Mouse (Mus musculus) limb, embryonic 12.5 days (tissue): ENCODE measurements around the gene Gm20388. TPM values are rescaled to one million over a fixed set of nuclear protein-coding genes. Genes with fewer than 3 reads are reported as not detected.

Source experiments
- ATAC-seq: fragments of 200-750 bp; cut with Nextera tagmentation; 2 replicates; pipeline ENCODE4 v1.8.0; 2017; ENCODE audit warnings: low read depth, moderate TSS enrichment; ENCODE audit not compliant: insufficient number of reproducible peaks, insufficient read depth, low FRiP score, low TSS enrichment
- H3K27ac ChIP-seq: fragments of 300-500 bp; sonication (generic); 2 replicates; pipeline ENCODE4 v1.5.1; 2016; ENCODE audit warnings: mild to moderate bottlenecking, moderate library complexity
- H3K27me3 ChIP-seq: fragments of 300-500 bp; sonication (generic); 2 replicates; pipeline ENCODE4 v1.6.1; 2016; ENCODE audit warnings: mild to moderate bottlenecking, moderate library complexity
- H3K36me3 ChIP-seq: fragments of 300-500 bp; sonication (generic); 2 replicates; pipeline ENCODE4 v1.6.1; 2016; ENCODE audit warnings: mild to moderate bottlenecking, moderate library complexity
- H3K4me1 ChIP-seq: fragments of 300-500 bp; sonication (generic); replicated peaks from 2 replicates; pipeline ENCODE4 v1.6.1; 2016
- H3K4me2 ChIP-seq: fragments of 300-500 bp; sonication (generic); 2 replicates; pipeline ENCODE4 v1.6.1; 2016; ENCODE audit warnings: mild to moderate bottlenecking, moderate library complexity
- H3K4me3 ChIP-seq: fragments of 300-500 bp; sonication (generic); replicated peaks from 2 replicates; pipeline ENCODE4 v1.5.1; 2016; ENCODE audit warnings: mild to moderate bottlenecking
- H3K9ac ChIP-seq: fragments of 300-500 bp; sonication (generic); replicated peaks from 2 replicates; pipeline ENCODE4 v1.6.1; 2016; ENCODE audit warnings: mild to moderate bottlenecking, moderate library complexity
- H3K9me3 ChIP-seq: fragments of 300-500 bp; sonication (generic); 2 replicates; pipeline ENCODE4 v1.6.1; 2016; ENCODE audit warnings: mild to moderate bottlenecking, moderate library complexity
- WGBS: fragments of 180-500 bp; shearing (Covaris S2); methylation state at CpG from one replicate; pipeline ENCODE4 v1.1.7; 2016; 5-methylcytosine and 5-hydroxymethylcytosine counted together
- polyA plus RNA-seq: library from polyadenylated mRNA; unstranded; fragments of >200 nt; fragmentation: Nextera tagmentation; extraction: Ambion mirVana; gene quantifications from 2 replicates; pipeline ENCODE4 v1.2.1, GENCODE M21; 2016

The Gm20388 gene
- polyA plus RNA-seq, 1 experiment from 2014 or later = not detected

GRCm38 (mm10) chr8:120391856-120392255 is 481.2 kb downstream of the Gm20388 start:
- peaks cover 42% of the 10 kb centered on the region for H3K4me1 ChIP-seq
- H3K4me2 ChIP-seq = peak overlapping the region; percentile 39
- ATAC-seq = no peak
- peaks cover 7% of the 10 kb centered on the region; the same call in 1 of the 2 replicates for H3K9me3 ChIP-seq
- WGBS = 7% methylated on average over 21 of the region's 21 CpGs
- H3K9ac ChIP-seq = 0 out of 2 replicates have a peak overlapping the region, but pooled peaks have one; percentile 37
- H3K36me3 ChIP-seq = no peaks in the 10 kb centered on the region
- no peak overlapping the region for H3K4me3 ChIP-seq
- H3K27me3 ChIP-seq = peaks cover 30% of the 10 kb centered on the region
- no peak overlapping the region for H3K27ac ChIP-seq

- 84% methylated on average over 11 of the region's 11 CpGs for WGBS
Observed at GRCm38 (mm10) chr8:120393085-120393484, 482.4 kb downstream of the Gm20388 start.

GRCm38 (mm10) chr8:120393871-120394275 is 483.2 kb downstream of the Gm20388 start:
- H3K9me3 ChIP-seq = peaks cover 7% of the 10 kb centered on the region; the same call in 1 of the 2 replicates
- peaks cover 60% of the 10 kb centered on the region for H3K4me1 ChIP-seq
- 83% methylated on average over 9 of the region's 9 CpGs for WGBS
- ATAC-seq = no peak
- no peaks in the 10 kb centered on the region for H3K36me3 ChIP-seq
- no peak overlapping the region for H3K27ac ChIP-seq
- H3K27me3 ChIP-seq = peaks cover 31% of the 10 kb centered on the region
- no peak overlapping the region for H3K4me2 ChIP-seq
- H3K4me3 ChIP-seq = no peak overlapping the region
- H3K9ac ChIP-seq = no peak overlapping the region

More at GRCm38 (mm10) chr8:120393085-120393484, 482.4 kb downstream of the Gm20388 start:
- H3K9ac ChIP-seq = no peak overlapping the region
- peaks cover 7% of the 10 kb centered on the region; the same call in 1 of the 2 replicates for H3K9me3 ChIP-seq
- H3K4me1 ChIP-seq = peaks cover 52% of the 10 kb centered on the region
- H3K27me3 ChIP-seq = peaks cover 31% of the 10 kb centered on the region
- no peak overlapping the region for H3K4me2 ChIP-seq
- no peaks in the 10 kb centered on the region for H3K36me3 ChIP-seq
- no peak for ATAC-seq
- H3K27ac ChIP-seq = no peak overlapping the region
- no peak overlapping the region for H3K4me3 ChIP-seq

GRCm38 (mm10) chr8:120395892-120396291 is 485.3 kb downstream of the Gm20388 start:
- no peaks in the 10 kb centered on the region for H3K36me3 ChIP-seq
- peaks cover 67% of the 10 kb centered on the region for H3K4me1 ChIP-seq
- peaks cover 7% of the 10 kb centered on the region; the same call in 1 of the 2 replicates for H3K9me3 ChIP-seq
- no peak overlapping the region for H3K4me2 ChIP-seq
- WGBS = 91% methylated on average over 3 of the region's 3 CpGs
- H3K9ac ChIP-seq = no peak overlapping the region
- peaks cover 39% of the 10 kb centered on the region for H3K27me3 ChIP-seq
- H3K27ac ChIP-seq = no peak overlapping the region
- no peak overlapping the region for H3K4me3 ChIP-seq
- no peak for ATAC-seq

GRCm38 (mm10) chr8:120396756-120397155 is 486.1 kb downstream of the Gm20388 start:
- no peak overlapping the region for H3K4me3 ChIP-seq
- peaks cover 7% of the 10 kb centered on the region; the same call in 1 of the 2 replicates for H3K9me3 ChIP-seq
- no peak for ATAC-seq
- H3K4me2 ChIP-seq = no peak overlapping the region
- peaks cover 36% of the 10 kb centered on the region for H3K27me3 ChIP-seq
- H3K27ac ChIP-seq = no peak overlapping the region
- no peak overlapping the region for H3K9ac ChIP-seq
- H3K36me3 ChIP-seq = no peaks in the 10 kb centered on the region
- whole genome bisulfite sequencing = 60% methylated on average over 3 of the region's 3 CpGs
- H3K4me1 ChIP-seq = peaks cover 59% of the 10 kb centered on the region

- H3K4me2 ChIP-seq = no peak overlapping the region
- WGBS = 39% methylated on average over 15 of the region's 15 CpGs
- no peak for ATAC-seq
Observed at GRCm38 (mm10) chr8:120397444-120398411, 487.1 kb downstream of the Gm20388 start.

GRCm38 (mm10) chr8:120399212-120399934 is 488.7 kb downstream of the Gm20388 start:
- Histone ChIP-seq H3K4me1 (peaks cover 43% of the 10 kb centered on the region), H3K4me3 (no peak overlapping the region), H3K27me3 (peaks cover 23% of the 10 kb centered on the region), H3K9ac (0 out of 2 replicates have a peak overlapping the region, but pooled peaks have one; percentile 4), H3K9me3 (peaks cover 7% of the 10 kb centered on the region; the same call in 1 of the 2 replicates), H3K36me3 (no peaks in the 10 kb centered on the region), H3K27ac (no peak overlapping the region), H3K4me2 (peak overlapping the region; percentile 36)
- WGBS = 51% methylated on average over 33 of the region's 33 CpGs
- ATAC-seq = no peak

More at GRCm38 (mm10) chr8:120397444-120398411, 487.1 kb downstream of the Gm20388 start:
- Histone ChIP-seq H3K4me3 (no peak overlapping the region), H3K4me1 (peaks cover 55% of the 10 kb centered on the region), H3K27ac (no peak overlapping the region), H3K27me3 (peaks cover 30% of the 10 kb centered on the region), H3K36me3 (no peaks in the 10 kb centered on the region), H3K9ac (0 out of 2 replicates have a peak overlapping the region, but pooled peaks have one; percentile 12), H3K9me3 (peaks cover 7% of the 10 kb centered on the region; the same call in 1 of the 2 replicates)

- peaks cover 45% of the 10 kb centered on the region for H3K4me1 ChIP-seq
- no peak for ATAC-seq
- H3K36me3 ChIP-seq = no peaks in the 10 kb centered on the region
- H3K4me3 ChIP-seq = no peak overlapping the region
- WGBS = 76% methylated on average over 2 of the region's 2 CpGs
- H3K27me3 ChIP-seq = peaks cover 27% of the 10 kb centered on the region
- 0 out of 2 replicates have a peak, but pooled peaks cover 2% of the 10 kb centered on the region for H3K9me3 ChIP-seq
- no peak overlapping the region for H3K4me2 ChIP-seq
- no peak overlapping the region for H3K27ac ChIP-seq
- H3K9ac ChIP-seq = no peak overlapping the region
Observed at GRCm38 (mm10) chr8:120401216-120401615, 490.6 kb downstream of the Gm20388 start.

GRCm38 (mm10) chr8:120401712-120402111 is 491.1 kb downstream of the Gm20388 start:
- Histone ChIP-seq H3K4me1 (peaks cover 48% of the 10 kb centered on the region), H3K9me3 (no peaks in the 10 kb centered on the region), H3K27me3 (peaks cover 27% of the 10 kb centered on the region), H3K4me2 (no peak overlapping the region), H3K36me3 (no peaks in the 10 kb centered on the region), H3K27ac (no peak overlapping the region), H3K9ac (no peak overlapping the region), H3K4me3 (no peak overlapping the region)
- no peak for ATAC-seq
- 87% methylated on average over 7 of the region's 7 CpGs for WGBS

- no peak overlapping the region for H3K9ac ChIP-seq
- H3K9me3 ChIP-seq = no peaks in the 10 kb centered on the region
- H3K4me1 ChIP-seq = peaks cover 48% of the 10 kb centered on the region
- H3K4me3 ChIP-seq = no peak overlapping the region
- no peaks in the 10 kb centered on the region for H3K36me3 ChIP-seq
- no peak overlapping the region for H3K27ac ChIP-seq
- no peak for ATAC-seq
- H3K4me2 ChIP-seq = no peak overlapping the region
- H3K27me3 ChIP-seq = peaks cover 24% of the 10 kb centered on the region
- 83% methylated on average over 7 of the region's 7 CpGs for WGBS
Observed at GRCm38 (mm10) chr8:120403606-120404269, 493.1 kb downstream of the Gm20388 start.
